In genomic region chr17:34199050-34199619, GRCm38 (mm10) we compare ENCODE assay signal across 1 mouse cellular context.
TF ChIP-seq lines count a peak whose summit lies in the region.

No protein-coding gene starts in this region.

TF ChIP-seq in MEL, 35 proteins besides CTCF, POLR2A, EP300 and RAD21:
- TF ChIP-seq JUND (IDR thresholded peaks at IDR 0.05; ENCODE audit: low read depth, low read length) = no peak
- no peak for TF ChIP-seq HCFC1 (IDR thresholded peaks at IDR 0.05; ENCODE audit: low read depth, low read length)
- no peak for TF ChIP-seq SMC3 (IDR thresholded peaks at IDR 0.05; ENCODE audit: low read depth, low read length)
- TF ChIP-seq CHD1 (IDR thresholded peaks at IDR 0.05; ENCODE audit: low read depth, low read length) = no peak
- TF ChIP-seq ZC3H11A (IDR thresholded peaks at IDR 0.05; ENCODE audit: low read depth, low read length) = no peak
- no peak for TF ChIP-seq NRF1 (IDR thresholded peaks at IDR 0.05; ENCODE audit: insufficient read depth, low read depth, low read length, poor library complexity, severe bottlenecking)
- no peak for TF ChIP-seq NELFE (IDR thresholded peaks at IDR 0.05; ENCODE audit: low read depth, low read length)
- TF ChIP-seq POLR2AphosphoS2 (IDR thresholded peaks at IDR 0.05; ENCODE audit: low read length) = no peak
- no peak for TF ChIP-seq ZNF384 (IDR thresholded peaks at IDR 0.05; ENCODE audit: low read depth, low read length)
- no peak for TF ChIP-seq TCF12 (IDR thresholded peaks at IDR 0.05; ENCODE audit: low read depth, low read length)
- no peak for TF ChIP-seq KAT2A (conservative IDR thresholded peaks at IDR 0.05; ENCODE audit: low read depth, low read length)
- no peak for TF ChIP-seq GATA1 (IDR thresholded peaks at IDR 0.05; ENCODE audit: low read depth, low read length)
- no peak for TF ChIP-seq MAX (IDR thresholded peaks at IDR 0.05; ENCODE audit: low read length)
- no peak for TF ChIP-seq ZKSCAN1 (IDR thresholded peaks at IDR 0.05; ENCODE audit: low read depth, low read length)
- no peak for TF ChIP-seq ELF1 (IDR thresholded peaks at IDR 0.05; ENCODE audit: low read depth, low read length)
- no peak for TF ChIP-seq E2F4 (IDR thresholded peaks at IDR 0.05; ENCODE audit: borderline replicate concordance, low read depth, low read length)
- no peak for TF ChIP-seq USF2 (IDR thresholded peaks at IDR 0.05; ENCODE audit: borderline replicate concordance in 1 of 2, insufficient read depth in 1 of 2, low read depth in 1 of 2, low read length in 2 of 2)
- TF ChIP-seq RCOR1 (IDR thresholded peaks at IDR 0.05; ENCODE audit: low read depth, low read length) = no peak
- no peak for TF ChIP-seq USF1 (IDR thresholded peaks at IDR 0.05; ENCODE audit: low read depth, low read length)
